Mouse (Mus musculus) forebrain, embryonic 16.5 days (tissue): ENCODE measurements at regions not wholly inside any gene's neighbourhood (a gene's known extent, or its start where the extent isn't known, plus 50 kb on each side); places are given as distances from the start of the nearest gene placed in this dataset.

Source experiments
- ATAC-seq: fragments of 200-750 bp; cut with Nextera tagmentation; 2 replicates; pipeline ENCODE4 v1.8.0; 2017; ENCODE audit warnings: mild to moderate bottlenecking, moderate library complexity
- H3K27ac ChIP-seq: fragments of 300-500 bp; sonication (generic); 2 replicates; pipeline ENCODE4 v1.5.1; 2014; ENCODE audit warnings: low read length, control low read depth
- H3K27me3 ChIP-seq: fragments of 300-500 bp; sonication (generic); replicated peaks from 2 replicates; pipeline ENCODE4 v1.6.1; 2014; ENCODE audit warnings: low read length; ENCODE audit not compliant: control insufficient read depth, insufficient read depth
- H3K36me3 ChIP-seq: fragments of 300-500 bp; sonication (generic); 2 replicates; pipeline ENCODE4 v1.6.1; 2014; ENCODE audit not compliant: control insufficient read depth, insufficient read depth
- H3K4me1 ChIP-seq: fragments of 300-500 bp; sonication (generic); replicated peaks from 2 replicates; pipeline ENCODE4 v1.6.1; 2014; ENCODE audit warnings: low read length; ENCODE audit not compliant: control insufficient read depth, insufficient read depth
- H3K4me2 ChIP-seq: fragments of 300-500 bp; sonication (generic); 2 replicates; pipeline ENCODE4 v1.6.1; 2014; ENCODE audit warnings: mild to moderate bottlenecking, low read length, control low read depth
- H3K4me3 ChIP-seq: fragments of 300-500 bp; sonication (generic); replicated peaks from 2 replicates; pipeline ENCODE4 v1.5.1; 2014; ENCODE audit warnings: mild to moderate bottlenecking, low read length, control low read depth
- H3K9ac ChIP-seq: fragments of 300-500 bp; sonication (generic); replicated peaks from 2 replicates; pipeline ENCODE4 v1.6.1; 2014; ENCODE audit warnings: low read depth, low read length, control low read depth
- H3K9me3 ChIP-seq: fragments of 300-500 bp; sonication (generic); 2 replicates; pipeline ENCODE4 v1.6.1; 2016; ENCODE audit warnings: low read length; ENCODE audit not compliant: control insufficient read depth
- WGBS: fragments of 180-500 bp; shearing (Covaris S2); extraction: QIAGEN DNeasy Blood & Tissue Kit; methylation state at CpG from one replicate; pipeline ENCODE4 v1.1.7; 2014; 5-methylcytosine and 5-hydroxymethylcytosine counted together

DNA sequence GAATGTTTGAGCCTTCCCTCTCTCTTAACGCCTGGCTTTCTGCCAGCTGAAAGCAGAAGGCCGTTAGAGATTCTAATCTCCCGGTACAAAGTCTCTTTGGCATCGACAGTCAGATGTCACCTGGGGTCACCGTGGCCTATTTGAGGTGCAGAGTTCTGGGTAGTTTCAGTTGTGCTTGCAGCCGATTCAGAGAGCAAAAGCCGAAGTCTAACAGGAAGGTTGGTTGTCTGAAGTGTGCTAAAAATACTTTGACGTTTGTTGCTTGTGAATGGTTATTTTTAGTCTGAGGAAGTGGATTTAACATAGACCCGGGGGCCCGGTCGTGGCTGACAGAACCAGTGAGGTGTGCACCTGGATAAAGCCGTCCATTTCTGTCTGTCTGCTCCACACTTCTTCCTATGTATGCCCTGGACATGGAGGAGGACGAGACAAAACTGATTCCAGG is 281.2 kb downstream of the Cd83 start:
- ATAC-seq: no peak

GRCm38 (mm10) chr13:44067244-44067643 is 282.7 kb downstream of the Cd83 start:
- WGBS: 94% methylated on average over 2 of the region's 2 CpGs
- no peaks in the 10 kb centered on the region for H3K36me3 ChIP-seq
- ATAC-seq: no peak

More for the DNA sequence above, 281.2 kb downstream of the Cd83 start:
- H3K9me3 ChIP-seq: no peaks in the 10 kb centered on the region
- H3K4me3 ChIP-seq: no peak overlapping the region
- peaks cover 4% of the 10 kb centered on the region; the same call in 1 of the 2 replicates for H3K4me1 ChIP-seq
- H3K9ac ChIP-seq: no peak overlapping the region
- no peak overlapping the region for H3K27ac ChIP-seq
- H3K36me3 ChIP-seq: no peaks in the 10 kb centered on the region
- 61% methylated on average over 13 of the region's 13 CpGs for WGBS
- no peaks in the 10 kb centered on the region for H3K27me3 ChIP-seq
- no peak overlapping the region for H3K4me2 ChIP-seq

DNA sequence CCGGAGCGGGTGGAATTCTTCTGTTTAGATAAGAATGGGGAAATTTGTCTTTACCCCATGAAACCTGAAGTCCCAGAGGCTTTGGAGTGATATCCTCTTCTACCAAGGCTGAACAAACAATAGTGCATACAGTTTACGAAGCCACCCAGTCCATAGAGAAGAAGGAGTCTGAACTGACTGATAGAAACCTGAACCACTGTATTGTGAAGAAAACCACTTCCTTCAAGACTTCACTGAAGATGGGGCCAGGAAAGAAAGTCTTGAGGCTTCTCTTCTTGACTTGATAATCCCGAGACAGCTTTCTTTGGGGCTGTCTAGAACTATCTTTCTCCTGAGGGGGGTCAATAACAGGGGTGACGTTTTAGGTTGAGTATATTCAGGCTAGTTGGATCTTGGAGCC is 284.4 kb downstream of the Cd83 start:
- Histone ChIP-seq H3K4me2 (no peak overlapping the region), H3K9me3 (no peaks in the 10 kb centered on the region), H3K4me3 (no peak overlapping the region), H3K4me1 (0 out of 2 replicates have a peak, but pooled peaks cover 6% of the 10 kb centered on the region), H3K27ac (no peak overlapping the region), H3K27me3 (no peaks in the 10 kb centered on the region), H3K9ac (no peak overlapping the region), H3K36me3 (no peaks in the 10 kb centered on the region)
- 93% methylated on average over 5 of the region's 5 CpGs for WGBS
- ATAC-seq: no peak

More at GRCm38 (mm10) chr13:44067244-44067643, 282.7 kb downstream of the Cd83 start:
- Histone ChIP-seq H3K9ac (no peak overlapping the region), H3K27ac (no peak overlapping the region), H3K4me2 (no peak overlapping the region), H3K4me3 (no peak overlapping the region), H3K4me1 (no peaks in the 10 kb centered on the region), H3K9me3 (no peaks in the 10 kb centered on the region), H3K27me3 (no peaks in the 10 kb centered on the region)

DNA sequence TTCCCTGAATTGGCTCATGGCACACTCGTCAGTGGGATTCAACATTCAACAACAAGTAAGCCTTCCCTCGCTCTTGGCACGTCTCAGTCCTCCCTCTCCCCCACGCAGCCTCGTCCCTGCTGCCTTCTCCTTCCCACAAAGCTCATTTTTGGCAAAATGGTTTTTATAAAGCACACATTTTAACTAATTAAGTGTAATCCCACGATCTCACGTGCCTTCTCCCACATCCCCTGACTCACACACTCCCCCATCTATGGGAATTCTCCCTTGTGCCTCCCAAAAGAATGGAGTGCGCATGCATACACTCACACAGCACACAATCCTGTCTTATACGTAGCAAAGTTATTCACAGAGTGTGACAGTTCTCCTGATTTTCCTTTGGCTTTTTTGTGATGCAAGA is 288.5 kb downstream of the Cd83 start:
- peak; percentile 78 for ATAC-seq
- H3K27ac ChIP-seq: no peak overlapping the region; the same call in 1 of the 2 replicates
- H3K9me3 ChIP-seq: no peaks in the 10 kb centered on the region
- H3K9ac ChIP-seq: no peak overlapping the region
- H3K4me3 ChIP-seq: no peak overlapping the region
- WGBS: 35% methylated on average over 9 of the region's 9 CpGs
- H3K36me3 ChIP-seq: no peaks in the 10 kb centered on the region
- 0 out of 2 replicates have a peak, but pooled peaks cover 6% of the 10 kb centered on the region for H3K4me1 ChIP-seq
- no peaks in the 10 kb centered on the region for H3K27me3 ChIP-seq
- no peak overlapping the region for H3K4me2 ChIP-seq

DNA sequence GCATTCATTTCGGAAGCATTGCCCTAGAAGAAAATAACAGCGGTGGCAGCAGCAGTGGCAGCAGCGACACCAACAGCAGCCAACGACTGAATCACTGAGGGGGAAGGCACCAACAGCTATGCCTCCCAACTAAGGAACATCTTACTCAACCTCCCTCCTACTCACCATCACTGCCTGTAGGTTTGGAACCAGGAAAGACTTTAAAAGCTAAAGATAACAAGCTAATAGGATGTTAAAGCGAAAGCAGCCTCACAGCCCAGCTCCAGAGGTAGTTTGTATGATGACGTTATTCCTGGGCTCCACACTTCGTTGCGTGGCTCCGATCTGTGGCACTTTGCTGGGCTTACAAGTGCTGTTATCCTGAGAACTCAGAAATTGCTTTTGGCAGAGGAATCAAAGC is 289.6 kb downstream of the Cd83 start:
- no peaks in the 10 kb centered on the region for H3K36me3 ChIP-seq
- peak overlapping the region; percentile 45; the same call in 1 of the 2 replicates for H3K27ac ChIP-seq
- 0 out of 2 replicates have a peak, but pooled peaks cover 6% of the 10 kb centered on the region for H3K4me1 ChIP-seq
- H3K4me2 ChIP-seq: no peak overlapping the region
- ATAC-seq: peak; percentile 50
- H3K4me3 ChIP-seq: no peak overlapping the region
- no peaks in the 10 kb centered on the region for H3K9me3 ChIP-seq
- WGBS: 75% methylated on average over 9 of the region's 9 CpGs
- H3K9ac ChIP-seq: no peak overlapping the region
- H3K27me3 ChIP-seq: no peaks in the 10 kb centered on the region

- Histone ChIP-seq H3K9me3 (no peaks in the 10 kb centered on the region), H3K4me1 (0 out of 2 replicates have a peak, but pooled peaks cover 6% of the 10 kb centered on the region), H3K4me2 (no peak overlapping the region), H3K27me3 (no peaks in the 10 kb centered on the region), H3K4me3 (no peak overlapping the region), H3K9ac (no peak overlapping the region), H3K36me3 (no peaks in the 10 kb centered on the region), H3K27ac (no peak overlapping the region)
- 85% methylated on average over 10 of the region's 10 CpGs for WGBS
- no peak for ATAC-seq
Observed at GRCm38 (mm10) chr13:44077022-44077421, 292.4 kb downstream of the Cd83 start.

DNA sequence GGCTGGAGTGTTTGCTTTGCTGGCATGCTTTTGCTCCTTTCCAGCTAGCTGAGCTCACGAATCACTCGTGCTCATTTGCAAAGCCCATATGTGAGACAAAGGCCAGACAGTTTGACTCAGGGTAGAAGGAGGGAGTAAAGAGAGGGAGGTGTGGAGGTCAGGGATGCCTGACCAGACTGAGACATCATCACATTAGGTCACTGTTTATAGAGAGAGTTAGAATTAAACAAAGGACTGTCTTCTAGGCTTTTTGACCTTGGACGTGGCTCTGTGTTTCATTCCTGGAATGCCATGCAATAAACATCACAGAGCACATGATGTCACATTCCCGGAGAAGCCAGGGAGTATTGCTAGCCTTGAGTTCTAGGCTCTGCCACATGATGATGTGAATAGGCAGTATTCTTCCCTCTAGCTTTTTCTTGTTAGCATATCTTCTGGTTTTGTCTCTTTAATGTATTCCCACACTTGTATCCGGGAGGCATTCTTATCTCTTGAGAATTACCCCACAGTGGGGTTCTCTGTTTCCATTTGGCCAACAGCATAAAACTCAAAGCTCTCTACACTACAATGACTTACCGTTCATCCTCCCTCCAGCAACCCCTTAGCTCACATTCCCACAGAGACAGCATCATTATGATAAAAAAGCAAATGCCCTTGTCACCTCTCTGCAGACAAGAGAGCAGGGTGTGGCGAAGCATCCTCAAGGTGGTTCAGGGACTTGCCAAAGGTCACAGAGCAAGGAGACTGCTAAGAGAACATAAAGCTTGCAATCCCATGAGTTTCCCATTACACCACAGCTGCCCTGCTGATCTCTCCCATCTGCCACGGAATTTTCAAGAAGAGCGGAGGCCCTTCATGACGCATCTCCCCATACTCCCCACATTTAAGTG is 301.3 kb downstream of the Cd83 start:
- H3K4me1 ChIP-seq: peaks cover 10% of the 10 kb centered on the region

GRCm38 (mm10) chr13:44086801-44087200 is 302.2 kb downstream of the Cd83 start:
- Histone ChIP-seq H3K9me3 (no peaks in the 10 kb centered on the region), H3K4me1 (peaks cover 10% of the 10 kb centered on the region), H3K36me3 (no peaks in the 10 kb centered on the region), H3K27me3 (no peaks in the 10 kb centered on the region), H3K27ac (peak overlapping the region; percentile 47), H3K4me2 (no peak overlapping the region), H3K9ac (no peak overlapping the region), H3K4me3 (no peak overlapping the region)
- no peak for ATAC-seq
- WGBS: 37% methylated on average over 4 of the region's 4 CpGs

More for the DNA sequence above, 301.3 kb downstream of the Cd83 start:
- Histone ChIP-seq H3K36me3 (no peaks in the 10 kb centered on the region), H3K27ac (no peak overlapping the region; the same call in 1 of the 2 replicates), H3K9ac (no peak overlapping the region), H3K4me3 (no peak overlapping the region), H3K9me3 (no peaks in the 10 kb centered on the region), H3K4me2 (no peak overlapping the region), H3K27me3 (no peaks in the 10 kb centered on the region)
- 69% methylated on average over 10 of the region's 10 CpGs for WGBS
- ATAC-seq: no peak

- H3K4me1 ChIP-seq: peaks cover 36% of the 10 kb centered on the region
- no peak overlapping the region for H3K27ac ChIP-seq
- no peaks in the 10 kb centered on the region for H3K27me3 ChIP-seq
- no peak overlapping the region for H3K9ac ChIP-seq
- 83% methylated on average over 2 of the region's 2 CpGs for WGBS
- no peaks in the 10 kb centered on the region for H3K36me3 ChIP-seq
- no peak overlapping the region for H3K4me2 ChIP-seq
- H3K9me3 ChIP-seq: no peaks in the 10 kb centered on the region
- no peak overlapping the region for H3K4me3 ChIP-seq
- ATAC-seq: no peak
Observed at GRCm38 (mm10) chr13:44097141-44097540, 312.6 kb downstream of the Cd83 start.
